Mouse (Mus musculus) C2C12 (cell line): ENCODE data around the gene Ibtk.

Source experiments
- CEBPB ChIP-seq: IDR thresholded peaks from one replicate; pipeline ENCODE4 v1.6.1; 2011; ENCODE audit warnings: low read depth, mild to moderate bottlenecking, control low read depth, moderate library complexity
- CTCF ChIP-seq: IDR thresholded peaks from one replicate; pipeline ENCODE4 v1.5.1; 2011; ENCODE audit not compliant: control insufficient read depth, insufficient read depth, insufficient read length
- MAX ChIP-seq: IDR thresholded peaks from one replicate; pipeline ENCODE4 v1.6.1; 2011; ENCODE audit warnings: mild to moderate bottlenecking, control low read depth
- MYOD1 ChIP-seq: IDR thresholded peaks from one replicate; pipeline ENCODE4 v1.6.1; 2011; ENCODE audit warnings: low read depth; ENCODE audit not compliant: control insufficient read depth, insufficient read length
- USF1 ChIP-seq: IDR thresholded peaks from one replicate; pipeline ENCODE4 v1.6.1; 2011; ENCODE audit warnings: low read depth, mild to moderate bottlenecking, control low read depth, moderate library complexity

- TF ChIP-seq CTCF (no peak), USF1 (no peak), MYOD1 (no peak), MAX (no peak), CEBPB (no peak)
Observed at GRCm38 (mm10) chr9:85770369-85770768, 21.2 kb upstream of the Ibtk start.
